Mouse (Mus musculus) heart, embryonic 16.5 days (tissue): Measurements from ENCODE around the gene Telo2. TPM values are rescaled to one million over a fixed set of nuclear protein-coding genes. Genes with fewer than 3 reads are reported as not detected.
"Not testable (repeated sequence)": the region's sequence is repeated elsewhere in the genome, so short reads cannot be mapped to it uniquely, and the experiment has no call there.

Experiments used
- ATAC-seq: fragments of 200-750 bp; cut with Nextera tagmentation; replicated peaks from 2 replicates; pipeline ENCODE4 v1.8.0; 2017; ENCODE audit warnings: moderate number of reproducible peaks; ENCODE audit not compliant: insufficient read depth, low FRiP score; ENCODE audit errors: extremely low read depth
- H3K27ac ChIP-seq: fragments of 300-500 bp; sonication (generic); 2 replicates; pipeline ENCODE4 v1.5.1; 2014; ENCODE audit warnings: mild to moderate bottlenecking, low read length, control low read depth, moderate library complexity
- H3K27me3 ChIP-seq: fragments of 300-500 bp; sonication (generic); 2 replicates; pipeline ENCODE4 v1.6.1; 2014; ENCODE audit warnings: low read length, mixed read lengths; ENCODE audit not compliant: control insufficient read depth, insufficient read depth
- H3K36me3 ChIP-seq: fragments of 300-500 bp; sonication (generic); 2 replicates; pipeline ENCODE4 v1.6.1; 2014; ENCODE audit not compliant: control insufficient read depth, insufficient read depth
- H3K4me1 ChIP-seq: fragments of 300-500 bp; sonication (generic); 2 replicates; pipeline ENCODE4 v1.6.1; 2014; ENCODE audit warnings: low read length, mixed read lengths; ENCODE audit not compliant: control insufficient read depth, insufficient read depth
- H3K4me2 ChIP-seq: fragments of 300-500 bp; sonication (generic); 2 replicates; pipeline ENCODE4 v1.6.1; 2014; ENCODE audit warnings: low read depth, mild to moderate bottlenecking, control low read depth, low read length
- H3K4me3 ChIP-seq: fragments of 300-500 bp; sonication (generic); 2 replicates; pipeline ENCODE4 v1.5.1; 2014; ENCODE audit warnings: mild to moderate bottlenecking, control low read depth, low read length
- H3K9ac ChIP-seq: fragments of 300-500 bp; sonication (generic); 2 replicates; pipeline ENCODE4 v1.6.1; 2014; ENCODE audit warnings: low read length, control low read depth
- H3K9me3 ChIP-seq: fragments of 300-500 bp; sonication (generic); replicated peaks from 2 replicates; pipeline ENCODE4 v1.6.1; 2016; ENCODE audit warnings: low read length; ENCODE audit not compliant: control insufficient read depth
- WGBS: fragments of 180-500 bp; shearing (Covaris S2); extraction: QIAGEN DNeasy Blood & Tissue Kit; methylation state at CpG from one replicate; pipeline ENCODE4 v1.1.7; 2014; 5-methylcytosine and 5-hydroxymethylcytosine counted together
- polyA plus RNA-seq: library from polyadenylated mRNA; unstranded; fragments of >200 nt; fragmentation: Nextera tagmentation; extraction: Ambion mirVana; gene quantifications from 2 replicates; pipeline ENCODE4 v1.2.1, GENCODE M21; 2015

The Telo2 gene
- polyA plus RNA-seq, 1 experiment from 2014 or later: 31.3 TPM

DNA sequence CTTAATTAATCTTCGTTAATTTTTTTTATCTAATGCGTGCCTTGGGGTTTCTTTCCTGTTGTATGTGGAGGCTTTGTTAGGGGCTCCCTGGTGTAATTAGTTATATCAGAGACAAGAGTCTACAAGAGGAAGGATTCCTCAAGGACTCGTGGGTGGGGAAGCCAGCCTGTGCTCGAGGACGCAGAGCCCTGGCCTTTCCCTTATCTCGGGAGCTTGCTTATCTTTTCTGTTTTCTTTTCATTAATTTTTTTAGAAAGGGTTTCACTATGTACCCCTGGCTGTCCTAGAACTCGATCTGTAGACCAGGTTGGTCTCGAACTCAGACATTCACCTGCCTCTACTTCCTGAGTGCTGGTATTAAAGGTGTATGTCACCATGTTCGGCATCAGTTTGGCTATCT lies 11.9 kb upstream of the Telo2 start:
- no peak overlapping the region for H3K9ac ChIP-seq
- no peak for ATAC-seq
- 0 out of 2 replicates have a peak, but pooled peaks cover 2% of the 10 kb centered on the region for H3K27me3 ChIP-seq
- no peak overlapping the region for H3K4me2 ChIP-seq
- no peak overlapping the region for H3K27ac ChIP-seq
- no peak overlapping the region for H3K4me3 ChIP-seq
- H3K36me3 ChIP-seq: no peaks in the 10 kb centered on the region
- WGBS: 50% methylated on average over 9 of the region's 9 CpGs
- 0 out of 2 replicates have a peak, but pooled peaks cover 7% of the 10 kb centered on the region for H3K4me1 ChIP-seq
- H3K9me3 ChIP-seq: no peaks in the 10 kb centered on the region

DNA sequence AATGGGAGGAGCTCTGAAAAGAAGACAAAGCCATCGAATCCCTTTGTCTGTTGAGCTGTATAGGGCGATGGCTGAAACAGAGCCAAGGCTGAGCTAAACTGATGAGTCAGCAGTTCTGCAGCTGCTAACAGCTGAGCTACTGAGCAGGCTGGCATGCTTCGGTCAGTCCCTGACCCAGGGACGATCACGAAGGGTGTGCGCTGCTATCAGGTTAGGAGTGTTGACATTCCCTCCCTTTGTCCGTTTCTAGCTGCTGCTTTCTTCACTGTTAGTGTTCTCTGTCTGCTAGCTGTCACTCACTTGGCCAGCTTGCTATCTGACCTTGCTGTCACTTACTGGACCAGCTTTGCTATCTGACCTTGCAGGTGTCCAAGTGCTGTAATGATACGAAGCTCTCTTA lies 11.3 kb upstream of the Telo2 start:
- 17% methylated on average over 8 of the region's 8 CpGs for WGBS
- Histone ChIP-seq H3K4me2 (peak overlapping the region; percentile 15; the same call in 1 of the 2 replicates), H3K9me3 (no peaks in the 10 kb centered on the region), H3K27me3 (0 out of 2 replicates have a peak, but pooled peaks cover 2% of the 10 kb centered on the region), H3K9ac (peak overlapping the region; percentile 43; the same call in 1 of the 2 replicates), H3K36me3 (no peaks in the 10 kb centered on the region), H3K4me3 (no peak overlapping the region), H3K27ac (no peak overlapping the region), H3K4me1 (0 out of 2 replicates have a peak, but pooled peaks cover 7% of the 10 kb centered on the region)
- ATAC-seq: peak; percentile 52; the same call in 1 of the 2 replicates

DNA sequence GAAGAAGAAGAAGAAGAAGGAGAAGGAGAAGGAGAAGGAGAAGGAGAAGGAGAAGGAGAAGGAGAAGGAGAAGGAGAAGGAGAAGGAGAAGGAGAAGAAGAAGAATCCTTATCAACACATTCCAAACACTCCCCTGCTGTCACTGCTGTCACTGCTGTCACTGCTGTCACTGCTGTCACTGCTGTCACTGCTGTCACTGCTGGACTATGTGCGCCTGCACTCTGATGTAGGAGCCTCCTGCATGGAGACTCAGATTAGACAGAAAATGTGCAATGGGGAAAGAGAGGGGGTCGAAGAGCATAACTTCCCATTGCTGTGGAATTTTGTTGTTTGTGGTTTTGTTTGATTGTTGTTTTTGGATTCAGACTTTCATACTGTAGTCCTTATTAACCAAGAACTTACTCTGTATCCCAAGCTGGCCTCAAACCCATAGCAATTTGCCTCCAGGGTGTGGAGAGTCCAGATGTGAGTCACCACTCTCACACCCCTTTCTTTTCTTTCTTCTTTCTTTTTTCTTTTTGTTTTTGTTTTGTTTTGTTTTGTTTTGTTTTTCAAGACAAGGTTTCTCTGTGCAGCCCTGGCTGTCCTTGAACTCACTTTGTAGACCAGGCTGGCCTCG lies 9.8 kb upstream of the Telo2 start:
- not testable (repeated sequence) for H3K9me3 ChIP-seq, H3K9ac ChIP-seq, H3K27ac ChIP-seq, H3K4me1 ChIP-seq, H3K27me3 ChIP-seq, H3K4me2 ChIP-seq, H3K36me3 ChIP-seq, H3K4me3 ChIP-seq, ATAC-seq
- WGBS: 67% methylated on average over 3 of the region's 3 CpGs

DNA sequence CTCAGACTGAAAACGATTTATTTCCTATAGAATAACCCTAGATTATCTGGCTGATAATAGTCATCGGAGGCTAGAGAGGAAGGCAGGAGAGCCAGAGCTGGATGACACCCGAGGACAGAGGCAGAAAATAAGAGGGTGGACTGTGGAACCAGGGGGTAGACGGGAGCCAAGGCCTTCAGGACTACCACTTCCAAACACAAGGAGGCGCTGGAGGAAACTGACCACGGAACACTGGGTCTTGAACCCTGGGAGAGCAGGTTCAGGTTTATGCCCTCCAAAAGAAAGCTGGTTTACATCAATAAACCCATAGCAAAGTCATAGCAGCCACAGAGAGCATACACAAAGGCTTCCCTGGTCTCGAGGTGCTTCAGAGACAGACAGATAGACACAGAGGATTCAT lies 8.2 kb upstream of the Telo2 start:
- no peak for ATAC-seq
- 0 out of 2 replicates have a peak, but pooled peaks cover 7% of the 10 kb centered on the region for H3K4me1 ChIP-seq
- 0 out of 2 replicates have a peak, but pooled peaks cover 2% of the 10 kb centered on the region for H3K27me3 ChIP-seq
- H3K9ac ChIP-seq: no peak overlapping the region
- H3K4me3 ChIP-seq: no peak overlapping the region
- H3K9me3 ChIP-seq: no peaks in the 10 kb centered on the region
- H3K36me3 ChIP-seq: no peaks in the 10 kb centered on the region
- no peak overlapping the region for H3K27ac ChIP-seq
- 25% methylated on average over 7 of the region's 7 CpGs for WGBS
- no peak overlapping the region for H3K4me2 ChIP-seq

DNA sequence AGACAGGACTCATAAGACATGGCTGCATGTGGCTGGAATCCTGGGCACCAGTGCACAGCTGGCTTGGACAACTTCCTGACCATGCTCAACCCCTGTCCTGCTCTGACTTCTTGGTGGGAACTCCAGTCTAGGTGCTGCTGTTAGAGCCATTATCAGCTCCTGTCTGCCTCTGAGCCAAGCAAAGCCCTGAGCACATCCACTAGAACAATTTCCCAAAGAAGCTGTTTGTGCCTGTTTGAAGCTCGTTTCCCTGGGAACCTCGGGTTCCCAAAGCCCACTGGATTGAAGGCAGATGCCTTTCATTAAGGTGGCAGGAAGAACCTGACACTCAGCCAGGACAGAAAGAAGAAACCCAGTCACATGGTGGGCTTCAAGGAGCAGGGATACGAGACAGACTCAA lies 4.6 kb upstream of the Telo2 start, which contains the start of gene Ptx4:
Gene Ptx4, plus strand, starts transcription at position 355 of the 400 bp plus-strand sequence.
- H3K4me3 ChIP-seq: no peak within 1 kb of the TSS
- no peak within 1 kb of the TSS for H3K27ac ChIP-seq
- ATAC-seq: no peak
- WGBS: 26% methylated on average over 3 of the region's 3 CpGs
- no peaks in the 10 kb centered on the region for H3K9me3 ChIP-seq
- peaks cover 3% of the 10 kb centered on the region; the same call in 1 of the 2 replicates for H3K4me1 ChIP-seq
- no peak within 1 kb of the TSS for H3K9ac ChIP-seq
- H3K27me3 ChIP-seq: 0 out of 2 replicates have a peak, but pooled peaks cover 2% of the 10 kb centered on the region
- H3K4me2 ChIP-seq: no peak within 1 kb of the TSS
- H3K36me3 ChIP-seq: no peaks in the 10 kb centered on the region

DNA sequence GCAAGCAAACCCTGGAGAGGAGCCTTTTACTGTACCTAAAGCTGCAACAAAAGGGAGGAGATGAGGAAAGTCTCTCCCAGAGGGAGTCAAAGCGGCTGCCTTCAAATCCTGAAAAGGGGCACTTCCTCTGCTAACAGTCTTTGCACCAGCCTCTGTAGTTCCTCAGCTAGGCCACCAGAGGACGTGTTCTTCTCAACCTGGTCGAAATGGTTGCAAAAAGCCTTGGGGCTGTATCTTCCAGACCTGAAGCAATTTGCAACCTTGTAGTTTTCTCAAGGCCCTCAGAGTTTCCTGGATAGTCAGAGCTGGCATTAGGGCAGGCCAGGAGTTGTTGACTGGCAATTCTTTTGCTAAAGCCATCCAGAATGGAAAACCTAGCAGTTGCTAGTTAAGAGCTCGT lies 1.5 kb upstream of the Telo2 start:
- Histone ChIP-seq H3K27ac (no peak overlapping the region), H3K9me3 (no peaks in the 10 kb centered on the region), H3K4me1 (peaks cover 17% of the 10 kb centered on the region), H3K4me3 (no peak overlapping the region), H3K4me2 (no peak overlapping the region), H3K9ac (no peak overlapping the region), H3K27me3 (no peaks in the 10 kb centered on the region), H3K36me3 (no peaks in the 10 kb centered on the region)
- whole genome bisulfite sequencing: 31% methylated on average over 4 of the region's 4 CpGs
- ATAC-seq: no peak

DNA sequence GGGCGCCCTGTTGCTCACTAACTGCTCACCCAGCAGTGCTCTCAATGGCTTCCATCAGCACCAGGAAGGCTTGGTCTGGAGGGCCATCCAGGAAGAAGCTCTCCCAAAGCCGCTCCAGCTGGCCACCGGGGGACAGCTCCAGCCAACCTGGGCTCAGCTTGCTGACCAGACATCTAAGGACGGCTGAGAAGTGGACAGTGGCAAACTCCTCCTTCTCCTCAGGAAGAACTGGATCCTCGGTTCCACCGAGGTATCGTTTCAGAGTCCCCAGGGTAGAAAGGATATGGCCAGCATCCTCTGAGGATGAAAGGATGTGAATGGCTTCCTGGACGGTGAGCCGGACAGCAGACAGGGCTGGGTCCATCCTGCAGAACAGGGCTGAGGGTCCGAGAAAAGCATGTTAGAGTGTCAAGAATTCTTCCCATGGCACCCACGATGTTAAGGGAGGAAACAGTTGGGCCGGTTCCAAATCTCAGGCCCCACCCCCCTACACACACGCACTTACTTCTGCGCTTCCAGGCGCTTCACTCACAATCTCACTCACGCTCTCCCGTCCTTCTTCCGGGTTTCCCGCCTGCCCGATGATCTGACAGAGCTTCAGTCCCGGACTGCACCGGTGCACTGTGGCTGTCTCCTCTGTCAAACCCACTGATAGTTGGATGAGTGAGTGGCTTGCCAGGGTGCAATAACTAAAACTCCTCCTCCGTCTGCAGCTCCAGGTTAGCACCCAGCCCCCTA lies 690 bp downstream of the Telo2 start:
- peak overlapping the region; percentile 80 for H3K9ac ChIP-seq
- peaks cover 3% of the 10 kb centered on the region; the same call in 1 of the 2 replicates for H3K36me3 ChIP-seq
- H3K4me2 ChIP-seq: peak overlapping the region; percentile 97
- peak; percentile 42 for ATAC-seq
- peak overlapping the region; percentile 71 for H3K4me3 ChIP-seq
- WGBS: 8% methylated on average over 23 of the region's 23 CpGs
- peak overlapping the region; percentile 89 for H3K27ac ChIP-seq
- H3K4me1 ChIP-seq: peaks cover 23% of the 10 kb centered on the region
- no peaks in the 10 kb centered on the region for H3K27me3 ChIP-seq
- no peaks in the 10 kb centered on the region for H3K9me3 ChIP-seq

DNA sequence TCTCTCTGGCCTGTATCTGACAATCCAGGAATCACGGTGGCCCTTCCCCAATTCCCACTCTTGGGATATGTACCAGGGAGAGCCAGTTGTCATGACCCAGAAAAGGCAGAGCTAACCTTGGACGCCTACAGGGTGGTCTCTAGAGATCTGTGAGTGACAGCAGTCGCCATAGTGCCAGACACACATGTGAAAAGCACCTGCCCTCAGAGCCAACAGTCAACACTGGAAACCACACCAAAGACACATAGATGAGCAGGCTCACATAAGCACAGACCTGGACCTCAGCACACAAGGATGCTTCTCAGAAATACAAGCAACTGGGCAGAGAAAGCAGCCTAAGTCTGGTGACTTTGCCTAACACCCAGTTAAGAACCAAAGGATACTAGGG lies 3.4 kb downstream of the Telo2 start:
- H3K4me2 ChIP-seq: no peak overlapping the region
- WGBS: 68% methylated on average over 3 of the region's 3 CpGs
- peak overlapping the region; percentile 54 for H3K27ac ChIP-seq

More for the DNA sequence above, 3.4 kb downstream of the Telo2 start:
- ATAC-seq: no peak
- Histone ChIP-seq H3K4me1 (peaks cover 23% of the 10 kb centered on the region), H3K36me3 (peaks cover 10% of the 10 kb centered on the region; the same call in 1 of the 2 replicates), H3K27me3 (no peaks in the 10 kb centered on the region), H3K9ac (no peak overlapping the region), H3K4me3 (no peak overlapping the region), H3K9me3 (no peaks in the 10 kb centered on the region)
